ENCODE assay signal across 8 mouse cellular contexts in the genomic region with DNA sequence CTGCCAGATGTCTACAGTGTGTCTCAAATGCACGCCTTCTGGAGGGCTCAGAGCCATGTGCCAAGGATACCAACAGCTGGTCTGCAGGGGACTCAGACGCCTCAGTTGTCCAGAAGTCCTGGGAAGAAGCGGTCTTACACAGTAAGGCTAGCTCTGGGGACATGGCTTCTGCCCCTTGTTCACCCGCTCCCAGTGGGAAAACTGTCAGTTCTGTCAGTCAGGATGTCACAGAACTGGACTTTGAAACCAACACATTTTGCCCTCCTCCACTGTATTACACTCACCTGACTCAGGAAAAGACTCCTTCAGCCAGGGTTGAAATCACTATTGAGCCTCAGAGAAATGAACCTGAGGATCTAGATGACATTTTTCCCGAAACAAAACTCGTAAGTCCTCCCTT. TPM values are rescaled to one million over a fixed set of nuclear protein-coding genes. Genes with fewer than 3 reads are reported as not detected.
A peak's percentile ranks its signal among the peaks of the same experiment; 100 is the strongest.
DNase-seq lines count a peak whose midpoint lies in the region; ATAC-seq and TF ChIP-seq lines count a peak whose summit lies in the region.

No protein-coding gene starts in this region.

- H3K36me3 ChIP-seq in hindbrain, embryonic 11.5 days (ENCODE audit: control insufficient read depth, insufficient read depth, low read length): no peaks in the 10 kb centered on the region
- peaks cover 5% of the 10 kb centered on the region; the same call in 1 of the 2 replicates for H3K36me3 ChIP-seq in liver, embryonic 11.5 days (ENCODE audit: control insufficient read depth, insufficient read depth, low read length)

- TF ChIP-seq CTCF in gastrocnemius, adult 2 months (IDR thresholded peaks at IDR 0.05): no peak

- DNase-seq in gastrocnemius, adult 2 months: no peak
- no peak for DNase-seq in gastrocnemius, postnatal 36 days
- DNase-seq in A20 (ENCODE audit: low read depth, low spot score): peak; percentile 6
- DNase-seq in hindbrain, embryonic 11.5 days (ENCODE audit: low spot score): no peak
- DNase-seq in liver, embryonic 11.5 days (ENCODE audit: low spot score): no peak
- no peak for DNase-seq in B cell, adult 2 months
- DNase-seq in urinary bladder, adult 2 months (ENCODE audit: low spot score): no peak
- DNase-seq in left cerebral cortex, postnatal 25 days (ENCODE audit: low spot score in 2 of 2): no peak

- no peak for ATAC-seq in hindbrain, embryonic 11.5 days (ENCODE audit: low FRiP score)
- 0 out of 2 replicates have a peak, but pooled peaks have one; percentile 10 for ATAC-seq in liver, embryonic 11.5 days (replicated peaks; ENCODE audit: low FRiP score)

- peak overlapping the region; percentile 91 for H3K27ac ChIP-seq in gastrocnemius, adult 2 months
- no peak overlapping the region for H3K27ac ChIP-seq in hindbrain, embryonic 11.5 days (ENCODE audit: low read depth, low read length)
- no peak overlapping the region for H3K27ac ChIP-seq in liver, embryonic 11.5 days (ENCODE audit: low read depth, low read length)

- H3K4me2 ChIP-seq in hindbrain, embryonic 11.5 days (replicated peaks; ENCODE audit: low read depth, low read length): peak overlapping the region; percentile 91
- peak overlapping the region; percentile 89 for H3K4me2 ChIP-seq in liver, embryonic 11.5 days

- H3K4me3 ChIP-seq in gastrocnemius, adult 2 months: peak overlapping the region; percentile 86
- peak overlapping the region; percentile 59 for H3K4me3 ChIP-seq in hindbrain, embryonic 11.5 days (ENCODE audit: low read depth, low read length)
- peak overlapping the region; percentile 70 for H3K4me3 ChIP-seq in liver, embryonic 11.5 days (ENCODE audit: low read depth, low read length)

- H3K9me3 ChIP-seq in hindbrain, embryonic 11.5 days (ENCODE audit: control insufficient read depth, low read length): peaks cover 18% of the 10 kb centered on the region
- peaks cover 20% of the 10 kb centered on the region for H3K9me3 ChIP-seq in liver, embryonic 11.5 days (ENCODE audit: control insufficient read depth, low read length)

- no peaks in the 10 kb centered on the region; the same call in 1 of the 2 replicates for H3K27me3 ChIP-seq in hindbrain, embryonic 11.5 days (ENCODE audit: control insufficient read depth, insufficient read depth, low read length)
- H3K27me3 ChIP-seq in liver, embryonic 11.5 days (replicated peaks; ENCODE audit: control insufficient read depth, insufficient read depth, low read length): no peaks in the 10 kb centered on the region

- intact Hi-C loops in gastrocnemius, adult 2 months (cut with DNase I): loop anchor here (5.0 kb wide), 1 partner anchor 47 kb away; no protein-coding TSS in a partner anchor
- intact Hi-C loops in gastrocnemius, postnatal 36 days (cut with DNase I): no loop called here
- intact Hi-C loops in left cerebral cortex, postnatal 25 days (cut with DNase I): no loop called here

- WGBS in hindbrain, embryonic 11.5 days: 91% methylated on average over 6 of the region's 6 CpGs
- WGBS in liver, embryonic 11.5 days: 91% methylated on average over 6 of the region's 6 CpGs

- H3K4me1 ChIP-seq in hindbrain, embryonic 11.5 days (replicated peaks; ENCODE audit: control insufficient read depth, insufficient read depth, low read length): 0 out of 2 replicates have a peak, but pooled peaks cover 3% of the 10 kb centered on the region
- peaks cover 5% of the 10 kb centered on the region; the same call in 1 of the 2 replicates for H3K4me1 ChIP-seq in liver, embryonic 11.5 days (replicated peaks; ENCODE audit: control insufficient read depth, insufficient read depth, low read length)

- H3K9ac ChIP-seq in hindbrain, embryonic 11.5 days (ENCODE audit: low read depth, low read length): peak overlapping the region; percentile 84; the same call in 1 of the 2 replicates
- H3K9ac ChIP-seq in liver, embryonic 11.5 days (ENCODE audit: low read depth, low read length): peak overlapping the region; percentile 75

RNA-seq across cellular contexts. Expression of a gene that starts 0.8 kb away (rescaled TPM):
- total RNA-seq in gastrocnemius, adult 2 months (2021): 1 to 10 TPM; 2.1 to 3.0 TPM
- 1 to 10 TPM; 1.9 to 2.3 TPM for total RNA-seq in gastrocnemius, postnatal 36 days (2021)
- polyA plus RNA-seq in hindbrain, embryonic 11.5 days (2014; fragmentation: Nextera tagmentation; extraction: Ambion mirVana): 7.7 and 9.7 TPM in 2 replicates
- 2.6 and 3.3 TPM in 2 replicates for polyA plus RNA-seq in liver, embryonic 11.5 days (2014; fragmentation: Nextera tagmentation; extraction: Ambion mirVana)
- 2.8 and 3.7 TPM in 2 replicates for polyA plus RNA-seq in urinary bladder, adult 2 months (2012; rRNA removed)
- 1 to 10 TPM; 4.7 to 5.5 TPM for total RNA-seq in left cerebral cortex, postnatal 25 days (2021)

RNA-seq across cellular contexts. Expression of a gene that starts 59.3 kb away (rescaled TPM):
- total RNA-seq in gastrocnemius, adult 2 months (2021): 10 to 100 TPM; 10.5 to 11.2 TPM
- 10 to 100 TPM; 11.4 to 11.6 TPM for total RNA-seq in gastrocnemius, postnatal 36 days (2021)
- 21.1 and 21.5 TPM in 2 replicates for polyA plus RNA-seq in hindbrain, embryonic 11.5 days (2014; fragmentation: Nextera tagmentation; extraction: Ambion mirVana)
- 36.7 and 38.2 TPM in 2 replicates for polyA plus RNA-seq in liver, embryonic 11.5 days (2014; fragmentation: Nextera tagmentation; extraction: Ambion mirVana)
- polyA plus RNA-seq in urinary bladder, adult 2 months (2012; rRNA removed): 39.7 and 52.9 TPM in 2 replicates
- 10 to 100 TPM; 23.8 to 25.2 TPM for total RNA-seq in left cerebral cortex, postnatal 25 days (2021)
